Mouse (Mus musculus) cerebellum, postnatal 25 days (tissue): ENCODE results near the gene Slc22a16.
"Not testable (repeated sequence)": the region's sequence is repeated elsewhere in the genome, so short reads cannot be mapped to it uniquely, and the experiment has no call there.

Source experiments
- DNase-seq, 2 experiments: peaks; one replicate each; pipeline ENCODE4 v3.0.0; 2021; ENCODE audit warnings: mixed read lengths in 2 of 2

Slc22a16 gene

DNA sequence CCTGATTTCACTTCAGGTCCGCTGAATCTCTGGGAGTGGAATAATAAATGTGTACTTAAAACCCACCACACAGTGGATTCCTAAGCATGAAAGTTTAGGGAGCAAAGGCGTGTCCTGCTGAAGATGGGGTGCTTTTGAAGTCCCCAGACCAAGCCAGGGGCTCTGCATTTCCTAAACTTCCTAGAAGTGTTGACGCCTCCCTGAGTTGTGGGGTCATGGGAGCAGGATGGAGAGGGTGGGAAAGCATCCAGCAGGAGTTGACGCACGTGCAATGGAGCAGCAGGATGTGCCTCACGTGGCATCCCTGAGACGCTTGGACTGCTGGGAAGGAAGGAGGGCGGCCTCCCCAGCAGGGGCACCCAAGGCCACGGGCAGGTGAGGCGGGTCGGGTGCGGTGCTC, at the start of gene Slc22a16:
Gene Slc22a16 (plus strand): TSS at position 301 of the 400 bp plus-strand sequence.
- no peak for DNase-seq

DNA sequence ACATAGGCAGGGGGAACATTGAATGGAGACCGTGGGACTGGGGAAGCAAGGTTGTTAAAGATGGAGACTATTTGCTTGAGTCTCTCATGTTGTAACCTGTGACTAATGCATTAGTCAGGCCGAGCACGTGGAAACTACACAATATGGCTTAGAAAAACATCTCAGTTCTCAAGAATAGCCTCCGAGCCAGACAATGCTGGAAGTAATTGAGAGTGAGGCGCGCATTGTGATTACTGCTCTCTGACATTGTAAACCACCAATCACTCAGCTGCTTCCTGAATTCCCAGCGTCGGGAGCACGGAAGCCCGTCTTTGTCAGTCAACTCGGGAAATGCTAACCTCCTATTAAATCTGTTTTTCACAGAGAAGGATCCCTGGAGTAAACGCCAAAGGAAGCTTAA, 48.6 kb upstream of the Slc22a16 start:
- no peak for DNase-seq

DNA sequence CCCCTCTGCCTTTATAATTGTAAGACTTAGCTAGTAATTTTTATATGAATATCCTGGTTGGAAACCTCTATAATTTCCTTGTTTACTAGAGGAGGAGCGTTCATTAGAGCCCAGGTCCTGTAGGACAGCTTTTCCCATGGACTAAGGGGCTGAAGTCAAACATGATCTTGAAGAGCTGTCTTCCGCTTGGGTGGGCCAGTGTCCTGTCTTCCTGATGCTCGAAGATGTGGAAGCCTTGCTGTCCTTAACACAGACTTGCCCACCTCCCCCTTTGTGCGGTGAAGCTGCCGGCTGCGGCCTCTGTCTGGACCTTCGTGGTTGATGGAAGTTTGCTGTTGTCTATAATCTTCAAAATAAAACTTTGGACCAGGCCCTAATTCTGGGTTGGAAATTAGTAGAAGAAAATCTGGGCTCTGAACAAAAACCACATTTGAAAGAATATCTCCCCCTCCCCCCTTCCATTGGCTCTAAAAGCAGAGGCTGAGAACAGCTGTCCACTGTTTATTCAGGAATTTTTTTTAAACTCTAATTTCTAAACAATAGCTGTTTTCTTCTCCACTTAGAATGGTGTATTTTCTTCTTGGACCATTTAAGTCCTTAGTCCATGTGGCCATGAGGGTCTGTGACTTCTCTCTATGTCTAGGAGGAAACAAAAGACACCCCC, 46.7 kb upstream of the Slc22a16 start:
- DNase-seq: no peak

DNA sequence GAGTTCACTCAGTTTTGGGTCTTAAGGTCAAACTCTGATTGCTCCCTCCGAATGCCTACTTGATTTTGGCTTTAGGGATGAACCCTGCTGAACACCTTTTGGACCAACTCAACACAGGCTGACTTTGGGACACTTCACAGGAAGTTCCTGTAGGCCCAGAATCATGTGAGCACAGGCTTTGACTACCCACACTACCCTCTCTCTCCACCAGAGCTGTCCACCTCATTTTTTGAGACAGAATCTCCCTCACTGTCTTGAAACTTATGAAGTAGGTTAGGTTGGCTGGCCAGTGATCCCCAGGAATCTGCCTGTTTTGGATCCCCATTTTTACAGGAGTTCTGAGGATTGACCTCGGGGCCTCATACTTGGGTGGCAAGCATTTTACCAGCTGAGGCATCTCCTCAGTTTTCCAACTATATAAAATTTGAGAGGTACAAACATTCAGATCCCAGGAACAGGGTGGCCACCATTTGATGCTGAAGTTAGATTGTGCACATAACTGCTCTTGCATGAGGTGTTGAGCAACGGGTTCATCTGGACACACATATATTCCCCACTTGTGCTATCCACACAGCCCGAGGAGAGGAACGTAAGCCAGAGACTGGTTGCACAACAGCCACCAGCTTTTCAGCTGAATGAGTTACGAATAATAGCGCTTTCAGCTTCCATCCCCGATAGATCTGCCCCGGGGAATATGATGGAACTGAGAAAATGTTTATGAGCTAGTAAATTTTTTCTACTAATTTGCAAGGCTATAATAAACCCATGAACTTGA, 45.9 kb upstream of the Slc22a16 start:
- DNase-seq: no peak

DNA sequence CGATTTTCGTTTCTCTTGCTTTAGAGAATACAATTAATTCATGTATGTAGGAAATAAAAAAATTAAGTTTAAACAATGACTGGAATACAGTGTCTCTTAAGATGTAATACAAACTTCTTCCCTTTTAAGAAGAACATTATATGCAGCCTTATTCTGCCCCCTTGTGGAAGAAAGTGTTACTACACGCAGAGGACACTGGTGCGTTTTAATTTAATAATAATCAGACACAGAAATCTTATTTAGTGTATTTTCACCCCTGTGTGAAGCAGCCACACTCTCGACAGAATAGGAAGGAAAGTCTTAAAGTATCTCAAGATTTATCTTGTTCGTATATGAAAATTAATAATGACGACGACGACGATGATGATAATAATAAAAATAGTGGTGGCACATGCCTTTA, 45.1 kb upstream of the Slc22a16 start:
- peak; percentile 30 to 71 for DNase-seq

DNA sequence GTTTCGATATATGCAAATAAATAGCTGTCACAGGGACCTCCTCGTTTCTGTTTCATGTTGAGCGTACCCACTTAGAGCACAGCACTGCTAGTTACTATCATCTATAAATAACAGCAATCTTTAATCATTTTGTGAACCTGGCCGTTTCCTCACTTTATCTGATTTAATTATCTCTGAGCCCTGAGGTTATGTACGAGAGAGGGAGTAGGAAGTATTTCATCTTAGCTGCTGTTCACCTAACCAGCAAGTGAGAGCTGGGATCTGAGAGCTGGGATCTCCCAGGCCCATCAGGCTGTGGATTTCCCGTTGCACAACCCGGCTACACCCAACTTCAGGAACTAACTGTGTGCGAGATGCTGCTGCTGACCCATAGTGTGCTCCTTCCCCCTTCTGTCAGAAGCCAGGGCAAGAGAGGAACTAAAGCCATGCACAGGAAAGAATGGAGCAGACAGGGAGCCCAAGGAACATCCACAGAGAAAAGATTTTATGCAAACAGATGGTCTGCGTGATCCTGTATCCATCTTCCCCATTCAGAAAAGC, 44.5 kb upstream of the Slc22a16 start:
- DNase-seq: no peak

DNA sequence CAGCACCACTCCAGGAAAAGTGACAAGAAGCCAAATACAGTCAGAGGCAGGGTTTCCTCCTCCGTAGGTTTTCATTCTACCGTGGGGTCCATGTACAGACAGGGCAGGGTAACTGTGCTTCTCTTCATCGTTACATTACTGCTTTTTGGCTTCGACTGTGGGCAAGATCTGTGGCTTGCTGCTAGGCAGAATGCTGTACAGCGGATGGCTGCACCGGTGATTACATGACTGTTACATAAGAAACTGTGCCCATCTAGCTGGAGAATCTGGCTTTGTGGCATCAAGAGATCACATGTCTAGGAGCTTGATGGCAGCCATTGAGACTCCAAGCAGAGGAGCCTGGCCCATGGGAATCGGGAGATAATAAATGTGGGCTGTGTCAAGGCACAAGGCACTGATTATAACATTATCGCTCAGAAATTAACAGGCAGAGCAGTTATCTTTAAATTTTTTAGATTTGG, 43.8 kb upstream of the Slc22a16 start:
- DNase-seq: no peak

DNA sequence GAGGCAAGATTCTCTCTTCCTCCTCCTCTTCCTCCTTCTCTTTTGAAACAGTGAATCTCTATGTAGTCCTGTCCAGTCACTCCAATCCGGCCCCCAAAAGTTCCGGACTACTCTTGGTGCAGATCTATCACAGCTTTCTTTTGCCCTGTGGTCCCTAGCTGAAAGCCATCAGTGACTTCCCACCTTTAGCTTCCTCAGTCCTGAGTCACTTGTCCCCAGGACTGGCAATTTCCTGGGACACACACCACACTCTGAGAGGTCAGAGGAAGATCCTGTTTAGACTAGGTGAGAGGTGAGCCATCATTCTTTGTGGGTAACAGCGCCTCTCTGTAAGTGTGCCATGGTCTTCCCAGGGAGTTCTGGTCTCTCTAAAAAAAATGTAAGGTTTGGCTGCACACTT, 43.1 kb upstream of the Slc22a16 start:
- DNase-seq: no peak

DNA sequence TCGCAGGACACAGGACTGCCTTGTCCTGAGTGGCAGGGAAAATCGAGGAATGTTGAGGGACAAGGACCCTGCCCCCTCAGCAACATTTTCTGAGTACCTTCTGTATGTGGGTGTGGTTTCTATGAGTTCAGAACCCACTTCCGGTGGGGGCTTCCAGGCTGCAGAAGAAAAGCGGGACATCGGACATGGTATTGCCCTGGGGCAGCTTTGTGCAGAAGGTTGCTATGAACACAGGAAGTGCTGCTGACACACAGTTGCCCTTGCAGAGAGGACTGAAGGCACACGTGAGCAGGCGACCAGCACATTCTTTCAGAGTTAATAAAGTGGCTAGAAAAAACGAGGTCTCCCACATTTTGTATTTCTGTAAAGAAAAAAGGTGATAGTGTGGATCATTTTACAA, 42.6 kb upstream of the Slc22a16 start:
- DNase-seq: no peak

DNA sequence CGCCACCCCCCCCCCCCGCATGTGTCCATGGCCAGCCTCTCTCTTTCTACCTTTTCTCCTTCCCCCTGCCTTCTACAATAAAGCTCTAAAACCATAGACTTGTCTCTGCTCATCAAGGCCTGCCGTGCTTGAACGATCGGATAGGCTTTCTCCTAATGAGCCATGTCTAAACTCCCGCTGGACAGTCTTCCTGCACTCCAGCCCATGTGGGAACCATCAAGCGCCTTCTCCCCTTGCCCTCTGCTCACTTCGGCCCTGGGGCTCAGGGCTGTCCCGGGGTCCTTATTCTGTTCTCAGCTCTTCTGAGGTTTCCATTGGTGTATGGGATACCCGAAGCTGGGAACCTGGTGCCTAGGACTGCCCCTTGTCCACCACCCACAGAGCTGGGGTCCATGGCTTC, 41.5 kb upstream of the Slc22a16 start:
- DNase-seq: no peak

DNA sequence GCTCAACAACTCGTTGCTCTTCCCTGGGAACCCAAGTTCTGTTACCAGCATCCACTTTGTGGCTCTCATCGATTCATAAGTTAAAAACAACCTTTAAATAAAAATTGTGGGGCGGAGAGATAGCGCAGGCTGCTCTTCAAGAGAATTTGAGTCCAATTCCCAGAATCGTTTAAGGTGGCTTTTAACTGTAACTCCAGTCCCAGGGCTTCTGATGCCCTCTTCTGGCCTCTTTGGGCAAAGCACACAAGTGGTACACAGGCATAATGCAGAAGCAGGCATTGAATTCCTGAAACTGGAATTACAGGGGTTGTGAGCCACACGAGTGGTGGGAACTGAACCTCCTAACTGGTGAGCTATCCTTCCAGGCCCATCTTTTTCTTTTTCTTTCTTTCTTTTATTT, 40.5 kb upstream of the Slc22a16 start:
- DNase-seq: peak in 1 of 2 experiments; percentile 55

DNA sequence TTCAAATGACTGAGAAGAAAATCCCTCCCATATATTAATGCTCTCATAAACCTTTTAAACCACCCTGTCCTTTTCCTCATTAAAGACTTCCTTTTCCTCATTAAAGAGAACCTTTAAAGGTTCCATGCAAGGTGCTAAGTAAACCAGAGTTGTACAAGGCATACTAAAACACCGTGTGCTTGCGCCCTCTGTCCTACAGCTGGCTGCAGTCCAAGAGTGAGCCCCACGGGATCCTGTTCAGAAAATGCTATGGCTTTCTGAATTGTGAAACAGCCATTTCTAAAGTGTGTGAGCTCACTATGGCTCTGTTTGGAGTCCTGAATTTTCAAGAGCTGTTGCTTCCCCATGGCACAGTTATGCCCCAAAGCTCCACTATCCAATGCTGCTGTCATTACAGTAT, 39.5 kb upstream of the Slc22a16 start:
- no peak for DNase-seq

DNA sequence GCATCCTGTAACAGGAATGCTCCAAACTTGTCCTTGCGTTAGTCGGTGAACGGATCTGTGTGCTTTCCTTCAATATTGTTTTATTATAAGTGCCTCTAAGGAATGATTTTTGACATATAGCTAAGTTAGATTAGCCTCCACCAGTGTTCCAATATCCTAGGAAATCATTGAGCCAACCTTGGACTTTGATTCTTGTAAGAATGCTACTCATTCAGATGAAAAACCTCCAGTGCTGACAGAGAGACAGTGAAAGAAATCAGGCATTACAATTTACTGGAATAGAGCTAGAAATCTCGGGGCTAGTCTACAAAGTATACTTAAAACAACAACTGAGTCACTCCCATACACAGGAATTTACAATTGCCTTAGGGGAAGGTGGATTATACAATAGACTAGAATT, 37.5 kb upstream of the Slc22a16 start:
- not testable (repeated sequence) for DNase-seq

DNA sequence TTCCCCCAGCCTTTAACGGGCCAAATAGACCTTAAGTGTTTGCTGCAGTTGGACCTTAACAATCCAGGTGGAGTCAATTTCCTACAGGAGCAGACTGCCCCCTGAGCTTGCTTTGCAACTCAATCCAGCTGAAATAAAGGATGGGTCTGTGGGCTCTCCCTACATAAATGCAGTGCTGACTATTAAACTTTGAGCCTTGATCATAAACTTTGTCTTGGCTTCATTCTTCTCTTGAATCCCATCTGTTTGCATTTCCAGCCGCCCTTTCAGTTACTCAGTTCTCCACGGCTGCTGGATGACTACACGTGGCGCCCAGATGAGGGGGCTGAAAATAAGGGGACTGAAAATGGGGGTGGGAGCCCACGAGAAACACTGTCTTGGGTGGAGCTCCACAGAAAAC, 28.8 kb upstream of the Slc22a16 start:
- DNase-seq: no peak

DNA sequence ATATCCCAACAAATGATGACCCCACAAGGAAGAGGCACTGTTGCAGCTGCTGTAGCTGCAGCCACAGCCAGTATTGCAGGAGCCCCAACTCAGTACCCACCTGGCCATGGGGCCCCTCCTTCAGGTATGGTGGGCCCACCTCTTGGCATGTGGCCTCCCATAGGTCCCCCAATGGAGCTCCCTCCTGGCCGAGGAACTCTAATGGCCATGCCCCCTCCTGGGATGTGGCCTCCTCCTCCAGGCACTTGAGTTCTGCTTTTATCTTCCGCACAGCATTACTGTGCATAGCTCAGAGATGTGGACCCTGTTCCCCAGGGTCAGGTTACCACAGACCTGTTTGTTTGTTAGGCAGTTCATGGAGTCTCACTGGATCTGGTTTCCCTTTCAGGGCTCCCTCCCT, 20.8 kb upstream of the Slc22a16 start:
- DNase-seq: no peak

DNA sequence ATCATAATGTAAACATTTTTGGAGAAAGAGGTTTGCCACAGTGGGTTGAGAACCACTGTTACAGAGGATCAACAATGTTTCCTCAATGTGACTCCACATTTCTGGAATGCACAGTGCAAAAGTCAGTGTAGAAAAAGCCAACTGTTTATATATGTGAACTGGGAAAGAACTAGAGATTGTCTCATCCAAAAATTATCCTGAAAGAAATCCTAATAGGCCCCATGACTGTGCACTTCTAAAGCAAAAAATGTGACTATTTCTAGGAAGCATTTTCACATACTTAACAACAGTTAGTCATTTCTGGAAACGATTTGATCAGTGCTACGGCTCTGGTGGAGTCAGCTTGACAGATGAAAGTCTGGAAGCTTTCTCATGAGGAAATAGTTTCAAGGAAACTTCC, 18.3 kb upstream of the Slc22a16 start:
- DNase-seq: no peak

DNA sequence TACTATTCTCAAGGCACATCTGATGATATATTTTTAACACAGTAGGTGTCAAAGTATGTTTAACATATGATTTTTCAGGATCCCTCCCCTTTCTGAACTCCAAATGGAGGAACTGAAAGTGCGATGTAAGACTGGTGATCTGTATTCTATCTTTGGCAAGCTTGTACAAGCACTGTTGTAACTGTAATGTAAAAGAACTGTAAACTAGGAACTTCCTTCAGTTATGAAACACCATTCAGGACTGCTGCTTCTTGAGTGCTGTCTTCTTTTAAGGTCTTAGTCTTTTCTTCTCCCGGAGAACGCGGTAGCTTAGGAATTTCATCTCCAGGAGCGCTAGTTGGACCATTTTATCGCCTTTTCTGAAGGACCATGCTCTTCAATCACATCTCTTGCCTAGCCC, 4.4 kb upstream of the Slc22a16 start:
- DNase-seq: not testable (repeated sequence)

DNA sequence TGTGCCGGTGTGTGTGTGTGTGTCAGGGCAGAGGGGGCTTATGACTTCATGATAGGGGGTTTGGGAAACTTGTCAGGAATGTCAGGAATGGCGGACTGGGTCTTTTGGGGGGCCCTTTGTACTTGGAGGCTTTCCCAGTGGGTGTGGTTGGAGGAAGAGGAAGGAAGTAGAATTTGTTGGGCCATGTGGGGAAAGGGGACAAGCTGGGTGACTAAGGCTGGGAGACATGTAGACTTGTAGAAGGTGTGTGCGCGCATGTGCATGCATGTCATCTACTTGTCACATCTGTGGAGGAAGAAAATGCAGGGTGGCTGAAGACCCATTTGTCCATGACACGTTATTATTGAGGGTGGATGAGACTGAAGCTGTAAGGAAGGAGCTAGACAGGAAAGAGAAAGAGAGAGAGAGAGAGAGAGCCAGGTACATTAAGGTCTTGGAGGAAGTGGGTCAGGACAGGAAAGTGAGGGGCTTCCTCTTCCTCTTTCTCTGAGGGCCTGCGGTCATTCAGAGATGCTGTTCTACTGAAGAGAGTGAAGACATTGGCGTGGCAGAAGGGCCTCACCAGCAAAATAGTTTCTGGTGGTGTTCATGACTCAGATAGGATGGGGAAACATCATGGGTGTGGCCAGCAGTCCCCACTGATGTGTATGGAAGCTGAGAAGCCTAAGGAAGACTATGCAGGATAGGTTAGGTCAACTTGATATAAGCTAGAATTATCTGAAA, 5.9 kb downstream of the Slc22a16 start:
- DNase-seq: no peak

DNA sequence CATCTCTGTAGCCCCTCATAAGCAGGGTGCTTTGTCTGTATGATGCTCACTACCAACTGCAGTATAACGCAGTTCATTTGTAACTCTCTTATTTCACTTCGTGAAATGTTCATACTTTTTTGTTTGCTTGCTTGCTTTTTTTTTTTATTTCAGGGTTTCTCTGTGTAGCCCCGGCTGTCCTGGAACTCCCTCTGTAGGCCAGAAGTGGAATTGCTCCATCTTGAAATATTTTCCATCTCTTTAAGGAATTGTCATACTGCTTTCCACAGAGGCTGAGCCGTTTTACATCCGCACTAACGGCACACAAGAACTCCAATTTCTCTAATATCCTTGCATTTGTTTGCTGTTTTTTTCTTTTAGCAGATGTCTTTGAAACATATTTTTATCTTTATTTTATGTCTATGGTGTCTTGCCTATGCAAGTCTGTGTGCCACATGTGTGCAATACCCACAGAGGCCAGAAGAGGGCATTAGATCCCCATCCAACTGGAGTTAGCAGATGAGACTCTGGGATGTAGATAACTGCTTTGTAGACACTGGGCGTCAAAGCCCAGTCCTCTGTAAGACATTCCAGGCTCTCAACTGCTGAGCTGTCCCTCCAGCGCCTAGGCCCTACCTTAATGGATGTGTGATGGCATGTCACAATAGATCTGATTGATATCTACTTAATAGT, 13.6 kb downstream of the Slc22a16 start:
- peak in 1 of 2 experiments; percentile 26 for DNase-seq

DNA sequence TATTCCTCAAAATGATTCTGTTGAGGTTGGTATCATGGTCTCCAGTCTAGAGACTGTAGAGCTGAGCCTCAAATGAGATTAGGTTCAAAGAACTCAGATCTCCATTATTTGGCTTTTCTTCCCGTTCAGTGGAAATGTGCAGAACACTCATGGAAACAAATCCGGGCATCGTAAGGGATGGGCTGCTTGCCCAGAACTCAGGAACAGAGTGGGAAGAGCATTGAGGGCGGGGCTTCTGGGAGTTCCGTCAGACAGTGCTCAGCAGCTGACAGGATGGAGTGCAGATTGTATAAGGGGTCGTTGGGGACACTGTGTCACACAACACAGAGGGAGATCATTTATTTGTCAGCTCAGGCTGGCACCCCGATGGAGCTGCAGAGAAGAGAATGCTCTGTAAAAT, 22.1 kb downstream of the Slc22a16 start:
- no peak for DNase-seq

DNA sequence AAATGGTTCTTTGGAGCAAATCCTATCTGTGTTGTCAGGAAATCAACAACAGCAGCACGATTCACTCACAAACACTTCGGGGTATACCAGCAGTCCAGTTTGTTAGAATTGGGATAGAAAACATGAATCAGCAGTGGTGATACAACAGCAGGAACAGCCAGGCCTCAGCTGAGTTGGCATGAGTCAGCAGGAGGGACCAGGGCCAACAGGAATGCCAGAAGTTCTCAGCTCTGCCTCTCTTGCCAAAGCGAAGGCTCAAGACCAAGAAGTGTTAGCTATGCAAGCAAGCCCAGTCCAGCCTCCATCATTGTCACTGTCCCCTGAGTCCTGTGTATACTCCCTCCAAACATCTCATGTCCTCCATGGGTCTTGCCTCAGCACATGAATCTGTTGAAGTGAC, 27.0 kb downstream of the Slc22a16 start:
- DNase-seq: no peak

DNA sequence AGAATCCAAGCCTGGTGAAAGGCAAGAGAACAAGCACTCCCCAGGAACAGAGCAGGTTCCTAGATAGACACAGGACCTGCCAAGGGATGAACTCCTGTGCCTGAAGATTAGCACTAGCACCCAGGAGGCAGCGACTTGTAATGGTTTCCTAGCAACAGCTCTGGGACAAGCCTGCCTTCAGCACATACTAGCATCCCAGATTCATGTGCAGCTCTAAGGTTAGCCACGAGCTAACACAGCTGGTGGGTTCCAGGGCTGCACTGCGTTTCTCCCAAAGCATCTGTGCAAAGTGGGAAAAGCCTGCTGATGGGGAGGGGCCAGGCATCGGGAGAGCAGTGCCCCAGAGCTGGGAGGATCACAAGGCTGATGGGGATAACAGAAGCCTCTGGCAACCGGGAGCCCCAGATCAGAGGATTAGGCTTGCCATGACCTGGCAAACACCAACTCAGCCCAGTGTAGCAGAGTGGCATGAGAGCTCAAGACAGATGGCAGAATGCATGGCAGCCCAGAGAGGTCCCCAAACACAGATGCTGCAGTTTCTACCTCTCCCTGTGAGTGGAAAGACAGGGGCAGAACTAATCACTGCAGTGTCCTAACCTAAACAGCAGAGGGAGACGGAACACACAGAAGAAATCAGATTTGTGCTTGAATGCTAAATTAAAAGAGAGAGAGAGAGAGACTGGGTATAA, 34.7 kb downstream of the Slc22a16 start:
- DNase-seq: no peak
